Mouse (Mus musculus) skeletal muscle tissue, postnatal 0 days (tissue): ENCODE data around the gene Hmcn2. TPM values are rescaled to one million over a fixed set of nuclear protein-coding genes. Genes with fewer than 3 reads are reported as not detected.

Experiments
- polyA plus RNA-seq: library from polyadenylated mRNA; unstranded; fragments of >200 nt; fragmentation: Nextera tagmentation; extraction: Ambion mirVana; gene quantifications from 2 replicates; pipeline ENCODE4 v1.2.1, GENCODE M21; 2015

Gene Hmcn2
- 3.9 and 5.5 TPM in 2 replicates for polyA plus RNA-seq

DNA sequence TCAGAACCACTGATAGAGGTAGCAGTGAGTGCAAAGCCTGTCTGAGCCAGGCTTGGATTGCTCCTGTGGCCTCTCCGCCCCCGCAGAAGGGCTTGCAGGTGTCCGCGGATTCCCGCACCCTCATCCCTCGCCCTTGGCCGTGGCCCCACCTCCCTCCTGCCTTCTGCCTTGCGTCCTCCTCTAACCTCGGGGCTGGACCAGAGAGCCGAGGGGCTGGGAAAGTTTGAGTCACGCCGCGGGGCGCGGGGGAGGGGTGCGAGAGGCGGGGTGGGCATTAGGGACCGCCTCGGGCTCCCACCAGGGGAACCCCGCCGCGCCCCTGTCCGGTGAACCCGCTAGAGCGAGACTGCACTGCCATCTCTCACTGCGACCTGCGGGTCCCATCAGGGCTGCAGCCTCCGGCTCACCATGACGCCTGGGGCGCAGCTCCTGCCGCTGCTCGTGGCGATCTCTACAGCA is at the start of gene Hmcn2:
TSS of gene Hmcn2 (plus strand) at position 409 of the 459 bp plus-strand sequence.

DNA sequence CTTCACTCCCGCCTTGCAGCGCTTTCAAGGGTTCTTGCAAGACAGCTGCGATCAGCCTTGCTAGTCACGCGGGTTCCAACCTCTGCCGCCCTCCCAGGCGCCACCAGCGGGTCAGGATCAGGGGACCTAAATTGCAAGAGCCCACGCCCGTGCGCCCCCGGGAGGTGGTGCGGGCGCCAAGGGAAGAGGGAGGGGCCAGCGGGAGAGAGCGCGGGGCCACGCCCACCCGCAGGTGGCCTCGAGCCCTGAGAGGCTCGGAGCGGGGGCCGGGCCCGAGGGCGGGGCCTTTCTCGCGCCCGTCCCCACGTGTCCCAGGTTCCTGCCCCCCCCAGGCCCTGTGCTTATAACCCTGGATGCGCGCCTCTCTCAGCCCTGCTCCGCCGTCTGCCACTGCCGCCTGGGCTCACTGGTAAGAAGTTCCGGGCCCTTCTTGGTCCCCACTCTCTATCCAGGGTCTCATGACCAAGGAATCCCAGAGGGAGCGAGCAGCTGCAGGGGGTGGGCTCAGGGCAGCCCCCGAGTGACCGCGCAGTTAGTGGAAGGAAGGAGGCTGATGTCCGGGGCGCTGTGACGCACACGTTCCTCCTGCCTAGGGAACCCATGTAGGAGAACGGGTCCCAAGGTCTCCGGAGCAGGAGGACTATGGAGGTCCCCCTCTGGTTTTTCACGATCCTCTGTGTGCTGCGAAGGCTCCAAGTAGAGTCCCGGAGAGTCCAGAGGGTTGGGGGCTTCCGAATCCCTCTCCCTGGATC is 155.9 kb downstream of the Hmcn2 start, which contains the start of gene Ass1:
TSS of gene Ass1 (plus strand) at position 277 of the 752 bp plus-strand sequence.

Other genes starting within 250 kb of the Hmcn2 start
- gene Fnbp1, start 172.4 kb upstream of the Hmcn2 start, polyA plus RNA-seq = 5.7 and 7.2 TPM in 2 replicates
- 18.4 and 20.4 TPM in 2 replicates for gene Gpr107, start 162.1 kb upstream of the Hmcn2 start, polyA plus RNA-seq
- gene Ncs1, start 68.6 kb upstream of the Hmcn2 start, polyA plus RNA-seq = 14.3 and 14.7 TPM in 2 replicates
- gene Ass1, start 155.8 kb downstream of the Hmcn2 start, polyA plus RNA-seq = 3.3 and 3.8 TPM in 2 replicates